Mouse (Mus musculus) bone marrow, adult 2 months (tissue): Measurements from ENCODE around the gene P4htm. TPM values are rescaled to one million over a fixed set of nuclear protein-coding genes. Genes with fewer than 3 reads are reported as not detected.
"Not testable (repeated sequence)": the region's sequence is repeated elsewhere in the genome, so short reads cannot be mapped to it uniquely, and the experiment has no call there.

Source experiments
- H3K27ac ChIP-seq: fragments of 200-500 bp; 2 replicates; pipeline ENCODE4 v1.5.1; 2012; ENCODE audit warnings: low read depth, mild to moderate bottlenecking, control low read depth, inconsistent platforms, low read length; ENCODE audit not compliant: control insufficient read depth, poor library complexity, insufficient read depth
- H3K4me1 ChIP-seq: fragments of 200-500 bp; 2 replicates; pipeline ENCODE4 v1.6.1; 2011; ENCODE audit warnings: low read length; ENCODE audit not compliant: control insufficient read depth, insufficient read depth
- H3K4me3 ChIP-seq: fragments of 200-500 bp; replicated peaks from 2 replicates; pipeline ENCODE3; 2011; ENCODE audit warnings: mild to moderate bottlenecking, low read depth, low read length, control low read depth; ENCODE audit not compliant: control insufficient read depth
- CTCF ChIP-seq: fragments of 200-500 bp; IDR thresholded peaks from 2 replicates; pipeline ENCODE4 v1.5.1; 2011; ENCODE audit warnings: low read length, control low read depth; ENCODE audit not compliant: control insufficient read depth, insufficient read depth
- POLR2A ChIP-seq: fragments of 200-500 bp; IDR thresholded peaks from 2 replicates; pipeline ENCODE4 v1.6.1; 2011; ENCODE audit warnings: low read depth, mild to moderate bottlenecking, control low read depth, low read length, borderline replicate concordance; ENCODE audit not compliant: control insufficient read depth
- WGBS: fragments of 180-500 bp; shearing (Covaris S2); methylation state at CpG from one replicate; pipeline ENCODE4 v1.1.7; 2018; 5-methylcytosine and 5-hydroxymethylcytosine counted together
- polyA plus RNA-seq: library from polyadenylated mRNA; stranded (reverse); fragments of >200 nt; gene quantifications from 2 replicates; pipeline ENCODE4 v1.2.4, GENCODE M21; 2011; ENCODE audit warnings: low replicate concordance; ENCODE audit not compliant: missing spikeins, insufficient read depth, insufficient read length

Gene P4htm
- polyA plus RNA-seq, 1 experiment: 1.4 TPM

DNA sequence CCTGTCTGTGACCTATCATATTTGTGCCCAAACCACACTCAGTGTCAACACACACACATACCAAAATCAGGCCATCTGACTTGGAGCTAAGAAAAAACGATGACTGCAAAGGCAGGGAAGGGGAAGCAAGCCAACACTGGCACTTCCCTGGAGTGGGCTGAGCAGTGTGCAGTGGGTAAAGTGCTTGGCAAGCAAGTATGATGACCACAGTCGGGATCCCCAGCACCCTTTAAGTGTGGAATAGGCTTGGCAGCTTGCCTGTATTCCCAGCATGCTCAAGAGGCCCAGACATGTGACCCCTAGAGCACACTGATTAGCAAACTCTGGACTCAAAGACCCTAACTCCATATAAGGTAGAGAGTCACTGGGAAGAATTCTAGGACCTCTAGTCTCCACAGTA lies 29.0 kb upstream of the P4htm start:
- 63% methylated on average over 2 of the region's 2 CpGs for WGBS
- H3K4me1 ChIP-seq: no peaks in the 10 kb centered on the region
- H3K4me3 ChIP-seq: no peak overlapping the region
- no peak overlapping the region for H3K27ac ChIP-seq
- TF ChIP-seq CTCF: no peak
- TF ChIP-seq POLR2A: no peak

- Histone ChIP-seq H3K4me3 (no peak overlapping the region), H3K27ac (no peak overlapping the region), H3K4me1 (no peaks in the 10 kb centered on the region)
- TF ChIP-seq CTCF: no peak
- no peak for TF ChIP-seq POLR2A
- 90% methylated on average over 1 of the region's 1 CpGs for whole genome bisulfite sequencing
These were observed 19.8 kb upstream of the P4htm start for GRCm38 (mm10) chr9:108617301-108617700.

- TF ChIP-seq POLR2A (no peak), CTCF (no peak)
- Histone ChIP-seq H3K4me3 (no peak overlapping the region), H3K27ac (no peak overlapping the region), H3K4me1 (no peaks in the 10 kb centered on the region)
- 91% methylated on average over 10 of the region's 10 CpGs for WGBS
These were observed 14.0 kb upstream of the P4htm start for GRCm38 (mm10) chr9:108611488-108611887.

DNA sequence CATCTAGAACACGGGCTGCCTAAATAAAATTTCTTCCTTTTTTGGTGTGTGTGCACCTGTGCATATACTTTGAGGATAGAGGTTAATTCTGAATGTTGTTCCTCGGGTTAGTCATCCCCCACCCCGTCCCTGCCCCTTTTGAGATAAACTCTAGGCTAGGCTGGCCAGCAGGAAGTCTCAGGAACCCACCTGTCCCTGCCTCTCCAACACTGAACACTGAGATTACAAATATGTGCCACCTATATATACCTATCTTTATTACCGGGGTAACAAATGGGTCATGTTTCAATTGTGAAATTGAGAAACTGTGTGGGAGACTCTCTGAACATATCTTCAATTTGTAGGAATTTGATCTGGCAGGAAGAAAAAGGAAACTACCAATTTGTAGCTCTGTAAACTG lies 11.4 kb upstream of the P4htm start:
- H3K27ac ChIP-seq: no peak overlapping the region
- no peaks in the 10 kb centered on the region for H3K4me1 ChIP-seq
- TF ChIP-seq CTCF (no peak), POLR2A (no peak)
- H3K4me3 ChIP-seq: no peak overlapping the region
- 63% methylated on average over 4 of the region's 4 CpGs for WGBS

GRCm38 (mm10) chr9:108607929-108608328 lies 10.5 kb upstream of the P4htm start:
- H3K27ac ChIP-seq, H3K4me1 ChIP-seq, H3K4me3 ChIP-seq: not testable (repeated sequence)
- 47% methylated on average over 5 of the region's 5 CpGs for WGBS

DNA sequence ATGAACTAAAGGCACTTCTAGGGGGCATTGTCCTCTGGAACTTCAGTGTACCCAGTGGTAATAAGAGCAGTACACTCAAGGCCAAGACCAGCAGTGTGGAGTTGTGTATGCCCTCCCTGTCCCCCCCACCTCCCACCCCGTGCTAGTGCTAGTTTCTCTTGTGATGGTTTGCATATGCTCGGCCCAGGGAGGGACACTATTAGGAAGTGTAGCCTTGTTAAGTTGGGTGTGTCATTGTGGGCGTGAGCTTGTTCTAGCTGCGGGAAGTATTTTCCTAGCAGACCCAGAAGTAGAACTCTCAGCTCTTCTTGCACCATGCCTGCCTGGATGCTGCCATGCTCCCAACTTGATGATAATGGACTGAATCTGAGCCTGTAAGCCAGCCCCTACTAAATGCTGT lies 4.5 kb upstream of the P4htm start:
- Histone ChIP-seq H3K4me3 (no peak overlapping the region), H3K4me1 (no peaks in the 10 kb centered on the region; the same call in 1 of the 2 replicates), H3K27ac (no peak overlapping the region)
- no peak for TF ChIP-seq POLR2A
- no peak for TF ChIP-seq CTCF
- WGBS: 78% methylated on average over 4 of the region's 4 CpGs

DNA sequence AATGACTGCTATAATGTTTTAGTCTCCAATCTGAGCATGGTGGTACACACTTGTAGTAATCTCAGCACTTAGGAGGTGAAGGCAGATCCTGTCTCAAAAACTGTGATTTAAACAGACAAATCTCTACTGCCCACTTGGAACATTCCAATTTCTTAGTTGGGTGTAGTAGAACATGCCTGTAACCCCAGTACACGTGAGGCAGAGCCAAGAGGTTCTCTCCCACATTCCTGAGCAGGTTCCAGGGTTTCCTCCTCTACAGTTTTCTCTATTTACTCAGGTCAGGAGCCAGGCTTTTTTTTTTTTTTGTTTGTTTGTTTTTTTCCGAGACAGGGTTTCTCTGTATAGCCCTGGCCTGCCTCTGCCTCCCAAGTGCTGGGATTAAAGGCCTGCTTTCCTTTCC lies 2.5 kb upstream of the P4htm start:
- 72% methylated on average over 2 of the region's 2 CpGs for WGBS
- Histone ChIP-seq H3K4me1 (no peaks in the 10 kb centered on the region; the same call in 1 of the 2 replicates), H3K4me3 (no peak overlapping the region), H3K27ac (no peak overlapping the region)
- TF ChIP-seq POLR2A: no peak
- no peak for TF ChIP-seq CTCF

- no peak overlapping the region for H3K27ac ChIP-seq
- WGBS: 75% methylated on average over 4 of the region's 4 CpGs
- TF ChIP-seq CTCF: no peak
- no peak for TF ChIP-seq POLR2A
- H3K4me3 ChIP-seq: no peak overlapping the region
- H3K4me1 ChIP-seq: no peaks in the 10 kb centered on the region; the same call in 1 of the 2 replicates
These were observed 1.6 kb upstream of the P4htm start for GRCm38 (mm10) chr9:108599021-108599566.

GRCm38 (mm10) chr9:108594354-108594753 lies 3.1 kb downstream of the P4htm start:
- 62% methylated on average over 3 of the region's 3 CpGs for WGBS
- no peak overlapping the region for H3K4me3 ChIP-seq
- H3K4me1 ChIP-seq: no peaks in the 10 kb centered on the region; the same call in 1 of the 2 replicates
- H3K27ac ChIP-seq: no peak overlapping the region
- no peak for TF ChIP-seq POLR2A
